Mouse (Mus musculus) gastrocnemius, adult 18-20 months (tissue): ENCODE results near the gene Mis18a. TPM values are rescaled to one million over a fixed set of nuclear protein-coding genes. Genes with fewer than 3 reads are reported as not detected.
A peak's percentile ranks its signal among the peaks of the same experiment; 100 is the strongest.

ENCODE experiments used
- DNase-seq: peaks from one replicate; pipeline ENCODE4 v3.0.0; 2021; ENCODE audit warnings: low spot score
- long read RNA-seq, 2 experiments: library from polyadenylated mRNA; stranded (forward); transcript quantifications; one replicate each; pipeline ENCODE4 v2.0.0; 2021
- total RNA-seq, 2 experiments: library from RNA; stranded (reverse); gene quantifications; 2 replicates each; pipeline ENCODE4 v1.2.3; 2021

The Mis18a gene
- under 1 TPM; 0.68 to 1.00 TPM for total RNA-seq
- long read RNA-seq, experiment 1, partial matches to known transcripts: 0 of 1 reads
- long read RNA-seq, experiment 1, other reads (novel, unspliced or antisense): 0 of 1 reads
- long read RNA-seq, experiment 2: 0 reads

GRCm38 (mm10) chr16:90727233-90728115 lies at the start of gene Mis18a:
TSS of gene Mis18a (minus strand) at chr16:90727404.
- peak; percentile 94 for DNase-seq

GRCm38 (mm10) chr16:90775946-90776520 lies 48.8 kb upstream of the Mis18a start:
- no peak for DNase-seq

GRCm38 (mm10) chr16:90774646-90775045 lies 47.4 kb upstream of the Mis18a start:
- DNase-seq: no peak

DNA sequence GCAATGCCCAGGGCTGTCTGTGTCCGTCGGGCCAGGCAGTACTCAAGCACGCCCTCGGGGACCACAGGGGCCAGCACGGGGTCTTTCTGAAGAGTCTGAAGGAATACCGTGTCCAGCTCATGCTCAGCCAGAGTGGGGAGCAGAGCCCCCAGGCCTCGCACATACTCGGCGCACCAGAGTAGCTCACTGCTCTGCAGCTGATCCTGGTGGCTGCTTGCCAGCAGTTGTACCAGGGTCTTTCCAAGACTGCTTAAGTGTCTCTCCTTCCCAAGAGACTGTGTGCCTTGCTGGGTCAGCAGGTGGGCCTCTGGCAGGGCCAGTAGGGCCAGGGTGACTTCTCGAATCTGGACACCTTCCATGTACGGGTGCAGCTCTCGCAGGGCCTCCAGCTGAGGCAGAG lies 47.0 kb upstream of the Mis18a start:
- no peak for DNase-seq

DNA sequence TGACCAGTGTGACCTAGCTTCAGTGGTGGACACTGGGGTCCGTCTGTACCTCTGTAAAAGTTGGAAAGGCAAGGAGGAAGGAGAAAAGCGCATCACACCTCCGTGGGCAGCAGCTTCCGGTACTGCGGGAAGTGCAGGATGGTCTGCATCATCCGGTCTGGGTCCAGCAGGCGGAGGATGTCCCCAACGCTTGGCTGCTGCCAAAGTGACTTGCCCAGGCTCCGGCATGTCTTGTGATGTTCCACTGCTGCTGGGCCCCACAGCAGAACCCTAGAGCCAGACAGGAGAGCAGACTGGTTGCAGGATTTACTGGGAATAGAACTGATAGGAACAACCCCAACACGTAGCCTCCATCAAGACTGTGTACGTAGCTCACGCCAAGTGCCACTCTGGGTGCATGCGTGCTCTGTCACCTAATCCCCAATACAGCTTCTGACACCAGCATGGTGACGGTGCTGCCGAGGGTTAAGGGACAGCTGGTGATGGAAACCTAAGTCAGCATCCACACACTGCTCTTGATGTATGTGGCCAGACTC lies 39.8 kb upstream of the Mis18a start:
- no peak for DNase-seq

- peak; percentile 54 for DNase-seq
Measured at GRCm38 (mm10) chr16:90765195-90765877, 38.1 kb upstream of the Mis18a start.

- no peak for DNase-seq
Measured at GRCm38 (mm10) chr16:90760515-90760914, 33.3 kb upstream of the Mis18a start.

GRCm38 (mm10) chr16:90759335-90759734 lies 32.1 kb upstream of the Mis18a start:
- DNase-seq: no peak

GRCm38 (mm10) chr16:90753386-90753941 lies 26.3 kb upstream of the Mis18a start:
- DNase-seq: no peak

DNA sequence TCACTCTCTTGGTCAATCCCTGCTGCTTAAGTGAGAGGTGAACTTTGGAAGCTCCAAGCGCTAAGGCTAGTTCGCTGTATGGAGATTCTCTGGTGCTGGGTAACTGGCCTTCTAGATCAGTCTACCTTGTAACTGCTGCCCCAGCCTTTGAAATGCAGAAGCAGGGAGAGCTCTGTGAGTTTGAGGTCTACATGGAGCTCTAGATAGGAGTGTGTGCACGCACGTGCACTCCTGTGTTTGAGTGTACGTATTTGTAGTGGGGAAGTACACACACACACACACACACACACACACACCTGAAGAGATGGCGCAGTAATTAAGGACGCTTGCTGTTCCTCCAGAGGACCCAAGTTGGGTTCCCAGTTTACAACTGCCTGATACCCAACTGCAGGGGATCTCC lies 21.0 kb upstream of the Mis18a start:
- DNase-seq: no peak

DNA sequence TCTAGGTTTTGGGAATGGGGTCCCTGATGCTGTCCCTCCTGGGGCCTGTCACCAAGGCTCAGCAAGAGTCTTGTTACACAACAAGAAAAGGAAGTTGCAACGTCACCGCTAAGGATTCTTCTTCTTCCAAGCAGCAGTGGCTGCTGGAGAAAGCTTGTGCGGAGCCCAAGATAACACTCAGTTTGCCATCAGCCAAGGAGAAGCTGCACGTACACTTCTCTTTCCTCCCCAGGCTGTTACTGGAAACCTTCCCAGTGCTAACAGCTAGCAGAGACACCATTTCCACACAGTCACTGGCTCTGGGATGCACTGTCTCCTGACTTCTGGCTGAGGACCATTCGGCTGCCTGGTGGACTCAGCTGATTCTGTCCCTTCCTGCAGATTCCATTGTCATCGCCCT lies 19.9 kb upstream of the Mis18a start:
- no peak for DNase-seq

- no peak for DNase-seq
Measured at GRCm38 (mm10) chr16:90738092-90738956, 11.1 kb upstream of the Mis18a start, which contains the start of gene Mrap. TSS of gene Mrap (plus strand) at chr16:90738207.

DNA sequence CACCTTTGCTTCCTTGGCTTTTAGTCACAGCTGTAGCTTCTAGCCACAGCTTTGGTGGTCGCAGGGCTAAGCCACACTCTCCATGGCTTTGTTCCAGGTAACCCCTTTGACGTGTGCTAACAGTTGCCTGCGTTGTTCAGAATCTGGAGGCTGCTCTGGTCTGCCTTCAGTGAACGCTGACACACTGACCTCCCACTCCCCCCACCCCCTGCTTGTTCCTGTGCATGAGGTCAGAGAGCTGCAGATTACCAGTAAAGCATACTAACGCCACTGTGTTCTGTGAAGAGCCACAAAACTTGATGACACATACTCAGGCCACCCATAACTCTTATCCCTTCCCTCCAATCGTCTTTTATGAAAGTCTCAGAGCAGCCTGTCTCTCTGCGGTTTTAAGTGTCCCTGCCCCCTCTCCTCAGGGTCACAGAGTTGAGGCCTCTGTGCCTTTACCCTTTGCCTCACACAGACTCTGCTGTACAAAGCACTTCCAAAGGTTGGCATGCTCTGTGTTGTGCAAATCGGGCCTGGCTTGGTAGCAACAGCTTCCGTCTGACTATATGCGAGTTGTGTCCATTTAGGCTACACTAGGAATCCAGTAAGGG lies 9.6 kb upstream of the Mis18a start:
- DNase-seq: no peak

DNA sequence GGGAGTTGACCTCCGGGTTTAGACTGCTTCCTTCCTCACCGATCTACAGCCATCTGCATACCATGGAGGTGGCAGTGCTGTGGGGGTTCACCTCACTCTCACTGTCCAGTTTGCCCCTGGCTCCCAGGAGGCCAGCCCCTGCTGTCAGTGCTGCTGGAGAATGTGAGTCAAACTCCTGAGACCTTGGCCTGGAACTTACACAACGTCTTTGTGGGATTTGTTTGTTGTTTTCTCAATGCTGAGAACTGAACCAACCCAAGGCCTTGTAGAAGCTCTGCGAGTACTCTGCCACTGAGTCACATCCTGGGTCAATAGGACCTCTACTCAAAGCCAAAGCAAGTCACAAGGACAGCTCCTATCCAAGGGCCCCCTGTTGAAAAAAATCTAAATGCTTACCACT lies 8.4 kb upstream of the Mis18a start:
- no peak for DNase-seq

GRCm38 (mm10) chr16:90726600-90727227 lies 490 bp downstream of the Mis18a start:
- DNase-seq: no peak

- no peak for DNase-seq
Measured at GRCm38 (mm10) chr16:90724051-90724450, 3.2 kb downstream of the Mis18a start.

GRCm38 (mm10) chr16:90710313-90710712 lies 16.9 kb downstream of the Mis18a start:
- no peak for DNase-seq

GRCm38 (mm10) chr16:90709711-90710289 lies 17.4 kb downstream of the Mis18a start:
- DNase-seq: no peak

DNA sequence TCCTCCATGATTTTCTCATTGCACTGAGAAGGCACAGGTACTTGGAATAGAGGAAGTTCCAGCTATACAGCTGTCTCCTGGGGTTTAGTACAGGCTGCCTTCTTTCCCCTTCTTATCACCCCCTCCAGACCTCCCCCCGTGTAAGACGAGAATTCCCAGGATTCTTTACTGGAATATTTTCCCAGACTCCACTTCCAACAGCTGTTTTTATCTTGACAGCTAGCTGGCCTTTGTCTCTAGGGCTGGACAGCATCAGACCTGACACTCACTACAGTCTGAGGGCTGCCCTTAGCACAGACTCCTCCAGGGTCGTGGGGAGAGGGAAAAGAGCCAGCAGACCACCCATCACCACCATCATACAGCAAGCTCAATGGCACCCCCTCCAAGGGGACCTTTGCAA lies 20.9 kb downstream of the Mis18a start:
- no peak for DNase-seq
